Comparison of ENCODE assay signal across 7 mouse cellular contexts in genomic region chr17:31418804-31419597, GRCm38 (mm10). TPM values are rescaled to one million over a fixed set of nuclear protein-coding genes. Genes with fewer than 3 reads are reported as not detected.
DNase-seq lines count a peak whose midpoint lies in the region.

No protein-coding gene starts in this region.

- DNase-seq in layer of hippocampus, adult 9-10 months (ENCODE audit: low spot score), result peak; percentile 25
- DNase-seq in layer of hippocampus, postnatal 25 days (ENCODE audit: extremely low spot score in 1 of 2, low spot score in 1 of 2), result no peak
- DNase-seq in cerebellum, adult 9-10 months, result peak; percentile 93
- DNase-seq in frontal cortex, postnatal 36 days (ENCODE audit: low spot score in 2 of 2), result peak; percentile 21 to 58
- peak; percentile 22 for DNase-seq in right cerebral cortex, postnatal 25 days
- DNase-seq in embryo, embryonic 9.5 days (ENCODE audit: extremely low spot score), result no peak
- DNase-seq in adrenal gland, postnatal 4 days (ENCODE audit: low spot score in 2 of 2), result no peak

RNA-seq across cellular contexts. Expression of gene Pde9a, which starts 33.0 kb away (rescaled TPM):
- 10 to 100 TPM; 24.9 to 30.7 TPM for total RNA-seq in layer of hippocampus, postnatal 25 days (2021)
- 10 to 100 TPM in 1 of 2 experiments, 1 to 10 TPM in 1; 6.3 to 12.6 TPM for total RNA-seq in adrenal gland, postnatal 4 days (2021)

Comparison
In these comparisons a context has a peak if more than half of its experiments do, and no peak if none do; other contexts are left out.
1. DNase-seq: peak in layer of hippocampus, adult 9-10 months (single experiment), cerebellum, adult 9-10 months (single experiment), frontal cortex, postnatal 36 days (2 of 2) and right cerebral cortex, postnatal 25 days (single experiment); none in layer of hippocampus, postnatal 25 days (0 of 2), embryo, embryonic 9.5 days (single experiment) and adrenal gland, postnatal 4 days (0 of 2).